ENCODE assay signal across 24 mouse cellular contexts in the genomic region with DNA sequence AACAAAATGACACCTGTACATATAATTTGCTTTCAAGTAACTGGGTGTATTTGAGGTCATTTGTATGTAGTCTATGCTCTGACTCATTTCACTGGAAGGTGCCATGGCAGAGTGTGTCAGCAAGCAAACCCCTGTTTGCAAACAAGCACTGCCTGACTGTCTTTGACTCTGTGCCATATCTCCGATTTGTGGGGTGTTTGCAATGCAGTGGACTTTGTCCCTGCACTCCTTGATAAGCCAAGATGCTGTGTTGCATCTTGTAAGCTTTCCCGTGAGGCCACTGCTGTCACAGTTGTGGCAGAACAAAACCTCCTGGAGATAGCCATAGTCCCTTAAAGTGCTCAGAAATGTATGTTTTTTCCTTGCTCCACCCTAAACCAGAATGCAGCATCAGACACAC.
A peak's percentile ranks its signal among the peaks of the same experiment; 100 is the strongest.
DNase-seq lines count a peak whose midpoint lies in the region; ATAC-seq lines count a peak whose summit lies in the region.
"Had no signal": no experiment of that assay in that cellular context is flagged by ENCODE, and none has a peak within 500 bp of the region (broad histone marks: within the 10 kb centered on the region; RNA-seq: fewer than 3 reads in every experiment).

No protein-coding gene starts in this region.

- no peak overlapping the region for H3K27ac ChIP-seq in intestine, embryonic 15.5 days
- H3K27ac ChIP-seq in stomach, embryonic 15.5 days: no peak overlapping the region
- no peak overlapping the region for H3K27ac ChIP-seq in forebrain, embryonic 12.5 days
- H3K27ac ChIP-seq: embryonic facial prominence, embryonic 12.5 days; embryonic facial prominence, embryonic 15.5 days; forebrain, embryonic 13.5 days; heart, embryonic 15.5 days; hindbrain, embryonic 10.5 days; hindbrain, embryonic 13.5 days had no signal

- no peaks in the 10 kb centered on the region for H3K9me3 ChIP-seq in intestine, embryonic 15.5 days
- no peaks in the 10 kb centered on the region for H3K9me3 ChIP-seq in stomach, embryonic 15.5 days
- H3K9me3 ChIP-seq in forebrain, embryonic 12.5 days: no peaks in the 10 kb centered on the region
- H3K9me3 ChIP-seq: embryonic facial prominence, embryonic 12.5 days; embryonic facial prominence, embryonic 15.5 days; forebrain, embryonic 13.5 days; heart, embryonic 12.5 days; heart, embryonic 15.5 days; hindbrain, embryonic 10.5 days; hindbrain, embryonic 13.5 days had no signal

- no peaks in the 10 kb centered on the region for H3K36me3 ChIP-seq in intestine, embryonic 15.5 days
- no peaks in the 10 kb centered on the region for H3K36me3 ChIP-seq in stomach, embryonic 15.5 days
- H3K36me3 ChIP-seq in forebrain, embryonic 12.5 days (replicated peaks): no peaks in the 10 kb centered on the region
- H3K36me3 ChIP-seq: embryonic facial prominence, embryonic 12.5 days; embryonic facial prominence, embryonic 15.5 days; heart, embryonic 12.5 days; heart, embryonic 15.5 days; hindbrain, embryonic 10.5 days; hindbrain, embryonic 13.5 days had no signal

- peak; percentile 41; the same call in 1 of the 2 replicates for ATAC-seq in intestine, embryonic 15.5 days
- ATAC-seq in stomach, embryonic 15.5 days (ENCODE audit: insufficient read depth, low FRiP score, low read depth): peak; percentile 43; the same call in 1 of the 2 replicates
- no peak for ATAC-seq in forebrain, embryonic 12.5 days (ENCODE audit: low FRiP score)
- ATAC-seq: activated CD4-positive, CD25-positive, alpha-beta regulatory T cell, adult 4 months; forebrain, embryonic 13.5 days; forebrain, embryonic 16.5 days; hindbrain, embryonic 16.5 days had no signal

- no peak overlapping the region for H3K4me3 ChIP-seq in intestine, embryonic 15.5 days (replicated peaks)
- no peak overlapping the region for H3K4me3 ChIP-seq in stomach, embryonic 15.5 days (replicated peaks)
- H3K4me3 ChIP-seq in forebrain, embryonic 12.5 days (replicated peaks): no peak overlapping the region
- H3K4me3 ChIP-seq: embryonic facial prominence, embryonic 12.5 days; embryonic facial prominence, embryonic 15.5 days; forebrain, embryonic 13.5 days; heart, embryonic 12.5 days; heart, embryonic 15.5 days; hindbrain, embryonic 10.5 days; hindbrain, embryonic 13.5 days had no signal

- 59% methylated on average over 2 of the region's 2 CpGs for WGBS in intestine, embryonic 15.5 days
- 50% methylated on average over 2 of the region's 2 CpGs for WGBS in stomach, embryonic 15.5 days
- 80% methylated on average over 2 of the region's 2 CpGs for WGBS in forebrain, embryonic 12.5 days

- DNase-seq in adrenal gland, adult 2 months: peak; percentile 26
- no peak for DNase-seq in adrenal gland, adult 8-10 months
- peak; percentile 3 for DNase-seq in yolk sac, embryonic 10.5 days (ENCODE audit: low spot score)
- no peak for DNase-seq in gastrocnemius, postnatal 14 days
- DNase-seq: adrenal gland, postnatal 25 days; cerebellum, adult 18-20 months; cerebellum, adult 9-10 months; cerebellum, postnatal 14 days; gastrocnemius, postnatal 10 days; heart, postnatal 10 days; heart, postnatal 36 days had no signal

- H3K4me2 ChIP-seq in intestine, embryonic 15.5 days (replicated peaks): no peak overlapping the region
- no peak overlapping the region for H3K4me2 ChIP-seq in stomach, embryonic 15.5 days
- no peak overlapping the region for H3K4me2 ChIP-seq in forebrain, embryonic 12.5 days
- H3K4me2 ChIP-seq: embryonic facial prominence, embryonic 12.5 days; embryonic facial prominence, embryonic 15.5 days; forebrain, embryonic 13.5 days; heart, embryonic 12.5 days; heart, embryonic 15.5 days; hindbrain, embryonic 13.5 days had no signal

- no peaks in the 10 kb centered on the region for H3K4me1 ChIP-seq in intestine, embryonic 15.5 days (replicated peaks)
- H3K4me1 ChIP-seq in stomach, embryonic 15.5 days: no peaks in the 10 kb centered on the region
- H3K4me1 ChIP-seq in forebrain, embryonic 12.5 days: no peaks in the 10 kb centered on the region
- H3K4me1 ChIP-seq: embryonic facial prominence, embryonic 12.5 days; embryonic facial prominence, embryonic 15.5 days; forebrain, embryonic 13.5 days; heart, embryonic 12.5 days; heart, embryonic 15.5 days; hindbrain, embryonic 10.5 days; hindbrain, embryonic 13.5 days had no signal

- H3K27me3 ChIP-seq in intestine, embryonic 15.5 days (replicated peaks): no peaks in the 10 kb centered on the region
- no peaks in the 10 kb centered on the region for H3K27me3 ChIP-seq in stomach, embryonic 15.5 days (replicated peaks)
- H3K27me3 ChIP-seq in forebrain, embryonic 12.5 days: no peaks in the 10 kb centered on the region
- H3K27me3 ChIP-seq: embryonic facial prominence, embryonic 12.5 days; embryonic facial prominence, embryonic 15.5 days; forebrain, embryonic 13.5 days; heart, embryonic 12.5 days; heart, embryonic 15.5 days; hindbrain, embryonic 13.5 days had no signal

- no peak overlapping the region for H3K9ac ChIP-seq in intestine, embryonic 15.5 days
- no peak overlapping the region for H3K9ac ChIP-seq in stomach, embryonic 15.5 days
- no peak overlapping the region for H3K9ac ChIP-seq in forebrain, embryonic 12.5 days
- H3K9ac ChIP-seq: embryonic facial prominence, embryonic 12.5 days; embryonic facial prominence, embryonic 15.5 days; forebrain, embryonic 13.5 days; heart, embryonic 12.5 days; heart, embryonic 15.5 days; hindbrain, embryonic 13.5 days had no signal

- intact Hi-C loops in gastrocnemius, postnatal 14 days (cut with DNase I; ENCODE audit: low total_unique reads): no loop called here

Comparison
In these comparisons a context has a peak if more than half of its experiments do, and no peak if none do; other contexts are left out.
1. DNase-seq: peak in adrenal gland, adult 2 months (single experiment) and yolk sac, embryonic 10.5 days (single experiment); none in adrenal gland, adult 8-10 months (single experiment) and gastrocnemius, postnatal 14 days (single experiment).